Mouse (Mus musculus): Measurements from ENCODE around the gene Gm4744.
"Not testable (repeated sequence)": the region's sequence is repeated elsewhere in the genome, so short reads cannot be mapped to it uniquely, and the experiment has no call there.

Gm4744 gene

GRCm38 (mm10) chr6:40951770-40952169 is at the start of gene Gm4744:
Gm4744 (minus strand) TSS chr6:40951870.
- no peak for DNase-seq (ENCODE audit: low spot score in 2 of 2)

- not testable (repeated sequence) for DNase-seq (ENCODE audit: low spot score in 2 of 2)
These were observed 47.7 kb upstream of the Gm4744 start, which contains the start of gene Gm2663 for GRCm38 (mm10) chr6:40999379-40999778. Gm2663 (minus strand) TSS chr6:40999479.

- DNase-seq (ENCODE audit: low spot score in 2 of 2), result not testable (repeated sequence)
These were observed 12.8 kb upstream of the Gm4744 start, which contains the start of gene 1810009J06Rik for GRCm38 (mm10) chr6:40964454-40964853. 1810009J06Rik (plus strand) TSS chr6:40964754.

- no peak for DNase-seq (ENCODE audit: low spot score in 2 of 2)
These were observed 2.0 kb upstream of the Gm4744 start for GRCm38 (mm10) chr6:40953716-40954115.

- no peak for DNase-seq (ENCODE audit: low spot score in 2 of 2)
These were observed 11.2 kb downstream of the Gm4744 start, which contains the start of gene 1700074P13Rik for GRCm38 (mm10) chr6:40940457-40940856. 1700074P13Rik (minus strand) TSS chr6:40940557.

GRCm38 (mm10) chr6:40919954-40920353 is 31.7 kb downstream of the Gm4744 start:
- no peak for DNase-seq (ENCODE audit: low spot score in 2 of 2)

- no peak for DNase-seq (ENCODE audit: low spot score in 2 of 2)
These were observed 51.4 kb downstream of the Gm4744 start, which contains the start of gene Prss58 for GRCm38 (mm10) chr6:40900287-40900686. Prss58 (minus strand) TSS chr6:40900387.

Data from natural killer cell, adult 2 months (primary cell).